Mouse (Mus musculus) myocyte (in vitro differentiated cells): ENCODE data around the gene Rps6ka6.

Experiments
- E2F4 ChIP-seq: IDR thresholded peaks from one replicate; pipeline ENCODE4 v1.6.1; 2011; ENCODE audit warnings: mild to moderate bottlenecking, control low read depth, moderate library complexity; ENCODE audit not compliant: insufficient read depth
- POLR2A ChIP-seq: IDR thresholded peaks from one replicate; pipeline ENCODE4 v1.6.1; 2011; ENCODE audit warnings: low read depth, mild to moderate bottlenecking, control low read depth, moderate library complexity; ENCODE audit not compliant: insufficient read length
- POLR2AphosphoS2 ChIP-seq: IDR thresholded peaks from one replicate; pipeline ENCODE4 v1.6.1; 2011; ENCODE audit warnings: low read depth, control low read depth; ENCODE audit not compliant: insufficient read length
- TCF3 ChIP-seq: IDR thresholded peaks from one replicate; pipeline ENCODE4 v1.6.1; 2011; ENCODE audit warnings: low read depth, control low read depth; ENCODE audit not compliant: insufficient read length
- USF1 ChIP-seq: IDR thresholded peaks from one replicate; pipeline ENCODE4 v1.6.1; 2011; ENCODE audit warnings: low read depth, mild to moderate bottlenecking, control low read depth, moderate library complexity

DNA sequence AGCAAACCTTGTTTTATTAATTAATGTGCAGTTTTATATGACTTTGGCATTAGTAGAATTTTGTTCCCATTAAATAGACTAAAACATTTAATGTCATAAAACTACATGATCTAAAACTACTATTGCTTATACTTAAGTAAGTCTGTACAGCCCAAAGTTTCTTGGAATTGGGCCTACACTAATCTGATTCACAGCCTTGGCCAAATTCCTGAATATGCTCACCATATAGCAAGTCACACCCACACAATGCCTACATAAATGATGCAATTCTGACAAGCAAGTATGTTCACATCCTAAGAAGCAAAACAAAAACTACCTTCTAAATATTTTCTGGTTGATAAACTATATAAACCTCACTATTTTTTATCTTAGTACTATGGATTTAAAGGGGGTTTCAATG lies 101.2 kb downstream of the Rps6ka6 start:
- no peak for TF ChIP-seq POLR2A
- TF ChIP-seq USF1 = no peak
- TF ChIP-seq POLR2AphosphoS2 = no peak
- TF ChIP-seq E2F4 = no peak
- no peak for TF ChIP-seq TCF3
